Mouse (Mus musculus) ovary, adult 2 months (tissue): ENCODE results near the gene Nmur1. TPM values are rescaled to one million over a fixed set of nuclear protein-coding genes. Genes with fewer than 3 reads are reported as not detected.

Source experiments
- polyA plus RNA-seq: library from polyadenylated mRNA; depleted of rRNA; stranded (reverse); fragments of >200 nt; gene quantifications from 2 replicates; pipeline ENCODE4 v1.2.3, GENCODE M21; 2012; rRNA removed

Nmur1 gene
- 0.52 and 0.76 TPM in 2 replicates for polyA plus RNA-seq

DNA sequence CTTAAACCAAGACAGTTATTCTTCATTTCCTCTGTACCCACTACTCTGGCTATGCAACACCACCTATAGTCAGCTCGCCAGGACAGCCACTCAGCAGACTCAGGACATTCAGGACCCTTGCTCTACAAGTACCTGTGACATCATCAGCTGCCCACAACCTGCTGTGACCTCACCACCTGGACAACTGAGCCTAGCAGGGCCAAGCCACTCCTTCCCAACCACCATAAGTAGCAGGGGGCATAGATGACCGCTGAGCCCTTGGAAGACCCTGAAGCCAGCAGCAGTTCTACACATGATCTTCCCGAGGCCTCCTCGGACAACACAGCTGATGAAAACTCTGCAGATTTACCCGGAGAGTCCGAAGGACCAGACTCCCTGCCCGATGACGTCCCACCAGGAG is at the start of gene Nmur1, which contains the start of gene Tex44:
TSS of gene Nmur1 (minus strand) at position 101 of the 400 bp plus-strand sequence.
TSS of gene Tex44 (plus strand) at position 202 of the 400 bp plus-strand sequence.

DNA sequence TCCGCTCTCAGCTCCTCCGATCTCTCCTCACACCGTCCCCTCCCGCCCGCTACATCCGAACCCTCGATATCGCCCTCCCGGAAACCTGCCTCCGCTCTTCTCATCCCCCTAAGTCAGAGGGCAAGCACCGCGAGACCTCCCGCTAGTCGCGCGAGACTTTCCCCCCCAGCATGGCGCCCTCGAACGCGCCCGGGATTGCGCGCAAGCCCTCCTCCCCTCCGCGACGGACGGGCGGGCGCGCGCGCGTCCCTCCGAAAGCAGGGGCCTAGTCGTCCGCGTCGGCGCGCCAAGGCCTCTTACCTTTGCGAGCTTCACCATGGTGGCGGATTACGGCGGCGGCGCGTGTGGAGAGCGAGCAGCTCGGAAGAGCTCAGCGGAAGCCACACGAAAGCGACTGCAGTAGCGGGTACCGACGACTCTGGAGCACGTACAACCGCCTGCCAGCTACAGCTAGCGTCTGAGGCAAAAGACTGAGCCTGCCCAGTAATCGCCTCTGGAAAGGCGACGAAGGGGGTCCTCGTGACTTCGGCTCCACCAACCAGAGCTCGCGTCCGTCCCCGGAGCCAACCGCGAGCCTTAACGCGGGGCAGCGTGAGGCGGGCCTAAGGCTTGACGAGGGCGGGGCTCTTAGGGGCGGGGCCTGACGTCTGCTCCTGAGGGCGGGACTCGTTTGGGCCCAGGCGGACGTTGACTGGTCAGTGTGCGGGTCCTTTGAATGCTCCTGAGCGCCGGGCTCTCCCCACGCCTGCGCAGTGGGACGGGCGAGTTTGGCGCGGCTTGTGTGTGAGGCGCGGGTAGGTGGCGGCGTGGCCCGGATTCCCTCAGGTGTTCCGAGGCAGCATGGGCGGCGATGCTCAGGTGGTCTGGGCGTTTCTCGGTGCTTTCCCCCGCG is 66.9 kb downstream of the Nmur1 start, which contains the start of gene Ncl:
TSS of gene Ncl (minus strand) at position 495 of the 892 bp plus-strand sequence.

Other genes with a start within 250 kb of the Nmur1 start
- gene B3gnt7, start 123.4 kb downstream of the Nmur1 start, polyA plus RNA-seq = 15.9 and 18.7 TPM in 2 replicates
- 5.5 and 10.2 TPM in 2 replicates for gene Ncl, start 66.8 kb downstream of the Nmur1 start, polyA plus RNA-seq
- 0.08 TPM in 1 of 2 replicates, not detected in the other for gene Tex44, start 101 bp upstream of the Nmur1 start, polyA plus RNA-seq
- 1,236 and 2,236 TPM in 2 replicates for gene Ptma, start 100.5 kb upstream of the Nmur1 start, polyA plus RNA-seq
- 18.4 and 21.8 TPM in 2 replicates for gene Pde6d, start 156.4 kb upstream of the Nmur1 start, polyA plus RNA-seq
- 31.6 and 35.9 TPM in 2 replicates for gene Cops7b, start 156.7 kb upstream of the Nmur1 start, polyA plus RNA-seq
- gene Nppc, start 244.3 kb upstream of the Nmur1 start, polyA plus RNA-seq = 48.2 and 65.7 TPM in 2 replicates